Mouse (Mus musculus) small intestine, adult 2 months (tissue): ENCODE measurements around the gene Gm7247.

Experiments used
- CTCF ChIP-seq: fragments of 200-500 bp; IDR thresholded peaks from 2 replicates; pipeline ENCODE4 v1.5.1; 2012; ENCODE audit warnings: low read depth, mild to moderate bottlenecking, control low read depth, inconsistent platforms, low read length, moderate library complexity, mixed read lengths; ENCODE audit not compliant: insufficient replicate concordance, insufficient read length; ENCODE audit errors: extremely low read depth
- POLR2A ChIP-seq: fragments of 200-500 bp; IDR thresholded peaks from 2 replicates; pipeline ENCODE4 v1.6.1; 2012; ENCODE audit warnings: low read depth, mild to moderate bottlenecking, control low read depth, inconsistent platforms, low read length, moderate library complexity

DNA sequence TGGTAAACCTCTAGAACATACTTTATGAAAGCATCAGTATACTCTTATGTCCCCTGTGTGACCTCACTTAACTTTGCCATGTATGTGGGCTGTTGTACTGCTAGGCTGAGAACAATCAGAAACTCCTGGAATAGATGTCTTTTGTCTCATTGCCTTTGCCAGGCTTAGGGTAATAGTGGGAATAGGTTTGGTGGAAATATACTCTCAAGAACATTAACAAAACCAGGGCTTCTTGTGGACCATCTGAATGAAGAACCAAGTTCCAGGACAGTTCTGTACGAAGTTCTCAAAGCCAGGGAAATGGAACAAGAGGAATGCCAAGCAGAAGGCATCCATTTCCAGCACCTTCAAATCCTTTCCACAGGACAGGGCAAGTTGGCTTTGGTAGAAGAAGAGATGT lies at the start of gene Gm7247:
- TF ChIP-seq CTCF (no peak), POLR2A (no peak)
